Mouse (Mus musculus): ENCODE measurements at regions not wholly inside any gene's neighbourhood (a gene's known extent, or its start where the extent isn't known, plus 50 kb on each side); places are given as distances from the start of the nearest gene placed in this dataset.

DNA sequence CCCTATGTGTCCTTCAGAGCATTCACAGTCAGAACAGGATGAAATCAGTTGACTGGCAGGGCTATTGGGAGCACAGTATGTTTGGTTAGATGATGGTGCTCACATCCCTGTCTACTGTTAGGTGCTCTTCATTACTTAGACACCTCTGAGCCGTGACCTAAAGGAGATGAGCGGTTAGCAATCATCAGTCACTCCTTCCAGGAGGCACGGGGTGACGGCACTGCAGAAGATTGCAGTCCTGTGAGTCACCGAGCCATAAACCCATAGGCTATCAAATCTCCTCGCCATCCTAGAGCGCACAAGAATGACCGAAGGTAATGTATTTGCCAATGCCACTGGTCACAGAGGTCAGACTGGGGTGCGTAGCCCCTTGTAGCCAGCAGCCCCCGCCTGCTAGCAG, 176.8 kb upstream of the Arl4c start:
- DNase-seq (ENCODE audit: extremely low spot score, low spot score): no peak

DNA sequence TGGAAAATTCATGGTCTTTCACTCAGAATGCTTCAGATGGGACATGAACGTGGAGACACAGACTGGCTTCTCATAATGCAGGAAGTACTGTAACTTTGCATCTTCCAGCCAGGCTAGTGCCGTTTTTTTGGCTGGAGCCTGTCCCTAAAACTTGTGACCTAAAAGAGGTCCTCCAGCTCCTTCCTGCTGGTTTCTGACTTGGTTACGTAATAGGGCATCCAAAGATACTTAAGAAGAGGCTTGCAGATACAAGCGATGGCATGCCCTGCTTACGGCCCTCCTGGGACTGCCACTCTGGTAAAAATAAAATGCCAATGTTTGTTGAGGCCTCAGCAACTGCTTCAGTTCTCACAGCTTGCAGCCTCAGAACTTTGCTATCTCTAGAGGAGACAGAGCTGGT, 177.3 kb upstream of the Arl4c start:
- no peak for DNase-seq (ENCODE audit: extremely low spot score, low spot score)

DNA sequence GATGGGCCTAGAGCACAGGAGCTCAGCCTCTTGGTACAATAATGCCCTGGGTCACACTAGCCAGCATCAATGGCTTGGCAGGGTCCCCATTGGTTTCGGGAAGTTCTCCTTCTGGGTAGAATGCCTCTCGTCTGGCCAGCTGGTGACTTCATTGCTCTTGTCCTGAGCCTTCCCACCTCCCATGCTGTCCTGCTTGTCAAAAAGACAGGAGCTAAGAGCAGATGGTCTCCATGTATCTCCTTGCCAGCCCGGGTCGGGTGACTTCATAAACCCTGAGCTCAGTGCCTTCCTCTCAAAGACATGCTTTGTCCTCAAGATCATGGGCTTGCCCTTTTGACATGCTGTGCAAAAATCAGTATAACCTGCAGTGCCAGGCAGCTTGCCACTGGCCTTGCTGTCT, 179.2 kb upstream of the Sh3bp4 start:
- DNase-seq (ENCODE audit: extremely low spot score, low spot score): no peak

DNA sequence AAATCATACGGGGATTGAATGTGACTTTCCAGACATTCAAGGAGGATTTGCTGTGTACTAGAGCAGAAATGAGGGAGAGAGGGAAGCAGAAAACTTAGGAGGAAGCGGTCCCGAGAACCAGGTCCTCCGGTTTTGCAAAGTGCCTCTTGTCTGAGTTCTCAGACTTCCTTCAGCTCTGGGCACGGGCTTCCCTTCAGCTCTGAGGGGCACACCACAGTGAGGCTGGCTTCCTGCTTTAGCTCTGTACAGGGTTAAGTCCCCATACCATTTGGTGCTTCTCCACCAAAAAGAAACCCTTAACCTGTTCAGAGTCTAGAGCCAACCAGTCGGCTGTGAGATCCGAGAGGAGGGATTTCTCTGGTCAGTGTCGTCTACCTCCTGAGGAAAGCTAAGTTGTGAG, 167.8 kb upstream of the Sh3bp4 start:
- no peak for DNase-seq (ENCODE audit: extremely low spot score, low spot score)

DNA sequence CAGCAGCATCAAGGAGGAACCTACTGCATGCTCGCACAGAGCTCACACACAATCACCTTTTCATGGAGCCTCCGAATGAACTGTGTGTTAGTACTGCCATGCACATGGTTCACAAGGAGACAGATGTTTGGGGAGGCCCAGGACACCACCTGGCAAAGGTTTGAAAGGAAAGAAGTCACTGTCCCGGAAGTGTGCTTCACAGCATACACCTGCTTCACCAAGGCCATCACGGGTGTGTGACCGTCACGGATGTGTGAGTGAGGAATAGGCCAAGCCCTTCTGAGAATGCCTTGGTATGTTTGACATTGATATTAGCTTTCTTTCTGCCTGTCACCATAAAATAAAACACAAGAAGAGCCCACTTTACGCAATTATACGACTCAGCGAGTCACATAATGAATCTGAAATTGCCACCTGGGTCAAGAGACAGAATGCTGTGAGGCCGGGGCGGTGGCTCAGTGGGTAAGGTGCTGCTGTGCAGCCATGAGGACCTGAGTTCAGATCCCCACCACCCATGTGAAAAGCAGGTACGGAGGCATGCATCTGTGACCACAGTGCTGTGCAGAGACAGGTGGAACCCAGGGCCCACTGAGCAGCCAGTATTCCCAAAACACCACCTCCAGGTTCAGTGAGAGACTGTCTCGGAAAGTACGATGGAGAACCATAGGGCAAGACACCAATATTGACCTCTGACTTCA, 162.3 kb upstream of the Sh3bp4 start:
- no peak for DNase-seq (ENCODE audit: extremely low spot score, low spot score)

DNA sequence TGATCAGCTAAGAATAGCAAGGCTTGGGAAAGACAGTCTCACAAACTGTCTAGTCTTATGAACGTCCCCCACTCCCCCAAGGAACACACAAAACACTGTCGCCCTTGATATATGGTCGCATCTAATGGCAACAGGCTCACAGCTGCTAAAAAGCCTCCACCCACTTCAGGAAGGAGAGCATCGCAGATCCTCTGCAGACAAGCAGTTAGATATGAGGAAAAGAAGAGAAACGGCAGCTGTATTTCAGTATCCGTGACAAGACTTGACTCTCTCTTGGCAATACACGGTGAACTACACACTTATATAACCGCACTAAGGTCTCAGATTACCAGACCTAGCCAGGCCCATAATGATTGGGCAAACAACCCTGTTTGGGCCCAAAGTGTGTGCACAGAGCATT, 161.5 kb upstream of the Sh3bp4 start:
- no peak for DNase-seq (ENCODE audit: extremely low spot score, low spot score)

DNA sequence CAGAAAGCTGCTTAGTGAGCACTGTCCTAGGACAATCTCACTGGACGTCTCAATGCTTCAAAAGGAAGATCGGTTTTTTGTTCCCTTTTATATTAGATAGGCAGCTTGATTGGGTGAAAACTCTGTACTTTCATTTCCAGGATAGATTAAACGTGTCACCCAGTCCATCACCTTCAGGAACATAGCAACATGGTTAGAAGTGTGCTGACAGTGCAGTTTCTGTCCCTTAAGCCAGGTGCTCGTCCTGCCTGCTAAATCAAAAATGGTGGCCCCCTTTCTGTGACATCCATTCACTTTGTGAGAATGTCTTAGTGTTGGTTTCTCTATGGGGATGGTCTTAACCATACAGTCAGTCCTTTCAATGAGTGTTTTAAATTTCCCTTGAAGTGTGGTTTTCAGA, 160.9 kb upstream of the Sh3bp4 start:
- DNase-seq (ENCODE audit: extremely low spot score, low spot score): no peak

DNA sequence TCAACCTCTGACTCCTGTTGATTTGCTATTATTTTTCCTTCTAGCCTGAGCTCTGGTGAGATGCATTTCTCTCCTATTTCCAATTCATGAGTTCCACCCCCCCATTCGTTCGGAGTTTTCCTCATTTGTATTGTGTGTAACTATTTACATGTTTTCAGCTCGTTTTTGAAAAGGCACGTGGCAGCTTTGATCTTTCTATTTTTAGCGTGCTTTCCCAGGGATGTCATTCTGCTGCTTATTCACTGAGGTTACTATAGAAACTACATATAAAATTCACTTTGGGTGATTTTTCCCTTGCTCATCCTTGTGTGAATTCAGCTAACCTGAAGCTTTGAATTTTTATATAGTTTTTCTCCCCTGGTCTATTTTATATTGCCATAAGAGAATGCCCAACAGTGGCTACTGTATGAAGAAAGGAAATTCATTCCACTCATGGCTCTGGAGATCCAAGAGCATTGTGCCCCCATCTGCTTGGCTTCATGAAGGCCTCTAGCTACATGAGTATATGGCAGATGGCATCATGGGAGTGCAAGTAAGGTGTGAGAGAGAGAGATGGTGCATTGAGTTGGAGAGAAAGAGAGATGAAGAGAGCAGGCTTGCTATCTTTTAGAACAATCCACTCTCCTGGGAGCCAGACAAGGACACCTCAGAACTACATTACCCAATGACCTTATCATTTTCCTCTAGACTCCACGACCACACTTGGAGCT, 160.2 kb upstream of the Sh3bp4 start:
- DNase-seq (ENCODE audit: extremely low spot score, low spot score): no peak

DNA sequence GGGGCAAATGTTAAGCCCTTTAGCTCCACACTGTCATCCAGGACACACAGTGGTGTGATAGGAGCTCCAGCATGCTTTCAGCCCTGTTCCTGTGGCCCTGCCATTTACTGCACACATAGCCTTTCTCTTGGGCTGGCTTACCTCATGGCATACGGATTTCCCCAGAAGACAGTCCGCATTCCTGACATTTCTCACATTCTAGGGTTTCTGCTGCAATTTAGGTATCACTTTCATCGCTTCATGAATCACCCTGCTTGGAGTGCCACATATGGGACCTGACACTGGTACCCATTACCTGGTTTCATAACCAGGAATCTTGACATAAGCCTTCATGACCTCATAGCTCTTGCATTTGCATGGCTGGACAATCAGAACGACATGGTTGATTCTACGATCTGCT, 158.5 kb upstream of the Sh3bp4 start:
- DNase-seq (ENCODE audit: extremely low spot score, low spot score): no peak

DNA sequence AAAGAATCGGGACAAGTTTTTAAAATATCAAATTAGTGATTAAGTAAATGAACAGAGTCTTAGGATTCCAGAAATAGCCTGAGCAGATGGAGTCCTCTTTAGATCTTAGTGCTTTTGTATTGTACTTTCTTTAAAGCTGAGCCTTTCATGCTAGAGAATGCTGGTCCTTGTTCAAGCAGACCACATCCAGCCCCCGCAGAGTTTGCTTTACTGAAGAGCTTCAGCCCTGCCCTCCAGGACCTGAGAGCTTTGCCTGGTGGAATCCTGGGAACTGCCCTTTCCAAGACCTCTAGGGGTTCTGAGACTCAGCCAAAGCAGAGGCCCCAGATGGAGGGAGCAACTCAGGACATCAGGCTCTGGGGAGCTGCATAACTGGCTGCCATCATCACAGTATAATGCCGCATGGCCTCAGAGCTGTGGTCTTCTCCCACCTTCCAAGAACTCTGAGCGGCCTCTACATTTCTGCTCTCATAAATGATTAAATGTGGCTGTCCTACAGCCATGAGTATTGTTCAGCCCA, 153.6 kb upstream of the Sh3bp4 start:
- no peak for DNase-seq (ENCODE audit: extremely low spot score, low spot score)

DNA sequence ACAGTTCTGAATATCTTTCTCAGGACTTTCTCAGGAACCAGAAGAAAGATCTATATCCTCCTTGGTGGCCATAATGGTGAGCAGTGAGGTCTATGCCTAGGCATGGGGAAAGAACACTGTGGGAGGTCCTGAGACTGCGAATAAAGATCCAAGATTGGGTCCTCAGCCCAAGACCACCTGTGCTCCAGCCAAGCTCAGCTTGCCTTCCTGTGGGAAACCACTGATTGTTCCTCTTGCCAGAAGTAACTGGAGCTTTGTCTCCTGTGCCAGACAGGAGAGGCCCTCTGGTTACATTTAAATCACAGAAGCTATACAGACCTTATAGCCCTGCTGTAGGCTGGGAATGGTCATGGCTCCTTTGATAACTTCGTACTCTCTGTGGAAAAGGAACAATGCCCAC, 148.8 kb upstream of the Sh3bp4 start:
- DNase-seq (ENCODE audit: extremely low spot score, low spot score): no peak

DNA sequence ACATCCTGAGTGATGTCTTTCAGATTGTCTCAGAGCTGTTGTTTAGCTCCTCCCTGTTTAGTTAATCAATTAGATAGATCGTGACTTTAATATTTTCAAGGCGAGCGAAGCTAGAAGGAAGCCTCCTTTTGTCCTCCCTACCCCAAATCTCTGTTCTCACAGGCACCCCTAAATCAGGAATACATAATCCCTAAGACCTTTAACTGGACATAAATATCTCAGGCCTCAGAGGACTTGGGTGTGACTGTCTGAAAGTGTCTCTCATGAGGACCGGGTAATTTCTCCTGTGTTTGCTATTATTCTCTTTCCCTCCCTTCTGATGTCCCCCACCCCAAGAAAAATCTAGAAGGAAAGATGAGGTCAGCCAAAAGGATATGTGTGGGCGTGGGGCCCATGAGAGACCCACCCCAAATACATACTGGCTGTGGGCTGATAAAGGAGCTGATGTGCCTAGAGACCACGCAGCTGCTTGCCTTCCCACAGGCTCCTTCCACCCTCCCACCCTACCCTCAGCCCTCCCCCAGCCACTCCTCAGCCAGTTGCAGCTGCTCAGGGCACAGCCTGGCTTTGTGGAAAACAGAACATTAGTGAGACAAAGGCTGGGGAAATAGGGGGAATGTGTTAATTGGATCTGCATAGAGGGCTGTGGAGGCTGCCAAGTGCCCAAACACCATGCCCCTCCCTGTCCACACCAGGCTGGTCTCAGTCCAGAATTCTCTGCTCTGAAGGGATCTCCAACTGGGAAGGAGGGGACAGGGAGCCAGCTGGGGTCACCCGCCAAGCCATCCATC, 146.2 kb upstream of the Sh3bp4 start:
- DNase-seq (ENCODE audit: extremely low spot score, low spot score): peak; percentile 35

DNA sequence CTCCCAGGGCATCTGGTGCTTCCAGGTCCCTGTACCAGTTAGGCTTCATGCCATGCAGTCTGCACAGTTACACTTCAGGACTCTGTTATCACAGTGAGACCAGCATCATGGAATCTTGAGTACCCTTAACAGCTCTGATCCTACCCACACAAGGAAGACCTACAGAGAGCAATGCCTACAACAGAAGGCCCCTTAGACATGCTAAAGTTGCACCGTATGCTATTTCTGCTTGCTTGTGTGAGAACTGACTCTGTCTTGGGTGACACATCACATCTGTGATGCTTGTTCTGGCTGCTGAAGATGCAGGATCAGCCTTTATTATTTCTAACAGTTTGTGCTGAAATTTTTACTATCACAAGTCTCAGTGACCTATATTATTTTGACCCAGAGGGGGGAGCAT, 135.0 kb upstream of the Sh3bp4 start:
- no peak for DNase-seq (ENCODE audit: extremely low spot score, low spot score)

DNA sequence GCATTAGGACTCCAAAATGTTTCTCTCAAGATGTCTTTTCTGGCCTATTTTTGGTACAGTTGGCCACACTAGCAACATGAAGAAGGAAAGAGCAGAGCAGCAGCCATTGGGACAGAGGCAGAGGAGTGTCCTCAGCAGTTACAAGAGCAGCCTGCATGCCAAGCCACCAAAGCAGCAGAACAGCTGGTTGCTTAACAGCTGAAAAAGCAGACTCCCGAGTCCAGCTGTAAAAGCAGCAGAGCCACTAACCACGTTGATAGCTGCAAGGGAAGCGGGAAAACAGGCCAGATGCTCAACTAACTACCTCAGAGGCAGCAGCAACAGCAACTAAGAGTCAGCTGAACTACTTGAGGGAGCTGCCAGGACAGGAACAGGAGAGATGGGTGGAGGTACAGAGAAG, 134.4 kb upstream of the Sh3bp4 start:
- no peak for DNase-seq (ENCODE audit: extremely low spot score, low spot score)

DNA sequence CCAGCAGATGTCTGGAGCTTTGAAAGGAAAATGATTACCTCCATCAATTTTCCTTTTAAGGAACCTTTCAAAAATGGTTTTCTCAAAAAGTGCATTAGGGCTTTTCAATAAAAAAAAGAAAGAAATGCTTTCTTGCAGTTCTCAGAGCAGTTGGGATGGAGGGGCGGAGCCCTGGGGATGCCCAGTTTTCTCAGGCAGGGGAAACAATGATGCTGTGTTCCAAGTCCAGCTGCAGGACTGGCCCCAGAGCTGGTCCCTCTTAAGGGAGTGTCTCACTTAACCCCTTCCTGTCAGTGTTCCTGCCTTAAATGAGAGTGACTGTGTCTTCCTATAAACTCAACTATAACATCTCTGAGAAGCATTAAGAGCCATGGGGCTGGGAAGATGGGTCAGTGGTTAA, 132.9 kb upstream of the Sh3bp4 start:
- DNase-seq (ENCODE audit: extremely low spot score, low spot score): no peak

DNA sequence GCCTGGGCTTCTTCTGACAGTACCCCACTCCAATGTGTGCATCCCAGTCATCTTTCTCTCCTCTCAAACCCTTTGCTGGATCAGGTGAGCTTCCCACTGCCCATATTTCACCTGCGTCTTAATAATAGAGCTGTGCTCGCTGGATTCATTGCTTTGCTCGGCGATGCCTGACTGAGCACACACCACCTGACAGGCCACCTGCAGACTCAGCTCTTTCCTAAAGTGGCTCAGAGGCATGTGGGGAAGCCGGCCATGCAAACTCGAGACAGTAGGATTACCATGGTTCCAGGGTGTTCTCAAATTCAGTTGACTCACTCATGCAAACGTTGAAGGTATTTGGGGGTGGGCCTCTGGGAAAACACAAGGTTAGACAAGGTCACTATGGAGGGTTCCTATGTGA, 131.8 kb upstream of the Sh3bp4 start:
- DNase-seq (ENCODE audit: extremely low spot score, low spot score): no peak

DNA sequence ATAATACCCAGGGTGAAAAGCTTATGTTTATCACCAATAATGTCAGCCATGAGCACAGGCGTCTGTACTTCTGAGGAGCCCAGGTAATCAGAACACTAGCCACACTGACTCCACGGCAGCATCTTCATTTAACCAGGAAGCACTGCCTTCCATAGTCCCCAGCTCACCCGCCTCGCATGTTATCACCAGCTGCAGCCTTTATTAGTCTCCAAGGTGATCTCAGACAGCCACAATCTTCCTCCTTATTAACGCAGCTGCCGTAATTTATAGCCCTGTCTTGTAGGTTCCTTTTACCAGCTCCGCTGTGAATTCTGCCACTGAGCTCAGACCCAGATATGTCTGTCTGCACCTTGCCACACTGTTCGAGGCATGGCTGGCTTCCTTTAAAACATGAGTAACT, 127.2 kb upstream of the Sh3bp4 start:
- no peak for DNase-seq (ENCODE audit: extremely low spot score, low spot score)

DNA sequence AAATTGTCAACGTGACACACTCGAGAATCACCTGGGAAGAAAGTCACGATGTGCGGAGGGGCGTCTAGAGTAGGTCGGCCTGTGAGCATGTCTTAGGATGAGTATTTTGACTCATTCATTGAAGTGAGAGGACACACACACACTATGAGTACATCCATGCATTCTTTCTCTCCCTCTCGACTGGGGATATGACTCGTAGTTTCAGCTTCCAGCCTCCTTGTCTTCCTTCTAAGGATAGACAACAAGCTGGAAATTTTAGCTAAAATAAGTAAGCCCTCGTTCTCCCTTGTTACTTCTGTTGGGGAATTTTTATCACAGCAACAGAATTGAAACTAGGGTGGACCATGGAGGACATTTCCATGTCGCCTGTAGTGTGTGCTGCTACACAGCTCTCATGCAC, 124.3 kb upstream of the Sh3bp4 start:
- DNase-seq (ENCODE audit: extremely low spot score, low spot score): no peak

DNA sequence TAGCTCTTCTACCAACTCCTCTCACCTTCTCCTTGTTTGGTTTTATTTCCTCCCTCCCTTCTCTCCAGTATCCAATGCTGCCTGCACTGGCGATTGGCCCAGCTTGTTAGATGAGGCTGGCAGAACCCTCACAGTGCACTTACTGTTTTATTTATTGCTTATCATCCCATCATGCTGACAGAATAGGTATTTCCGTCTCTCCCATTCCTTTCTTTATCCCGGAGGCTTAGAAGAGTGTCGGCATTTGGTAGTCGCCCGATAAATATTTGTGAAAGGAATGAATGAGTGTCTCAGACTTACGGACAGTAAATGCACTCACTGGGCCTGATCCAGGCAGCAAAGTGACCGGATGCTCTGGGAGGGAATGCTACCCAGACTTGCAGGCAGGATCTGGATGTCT, 123.8 kb upstream of the Sh3bp4 start:
- no peak for DNase-seq (ENCODE audit: extremely low spot score, low spot score)

DNA sequence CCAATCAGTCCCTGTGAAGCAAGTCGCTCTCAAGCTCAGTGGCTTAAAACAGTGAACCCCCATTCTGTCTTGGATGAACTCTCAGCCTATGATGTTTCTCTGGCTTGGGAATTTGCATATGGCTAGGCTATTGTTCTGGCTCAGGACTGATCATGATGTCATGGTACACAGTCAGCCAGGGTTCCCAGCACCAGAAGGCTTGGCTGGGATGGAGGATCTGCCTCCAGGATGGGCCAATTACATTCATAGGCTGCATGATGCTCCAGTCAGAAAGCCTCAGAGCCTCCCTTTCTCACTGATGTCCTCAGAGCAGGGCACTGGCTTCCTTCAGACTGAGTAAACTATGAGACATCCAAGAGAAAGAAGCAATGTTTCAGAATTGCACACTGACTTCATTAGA, 120.3 kb upstream of the Sh3bp4 start:
- DNase-seq (ENCODE audit: extremely low spot score, low spot score): no peak

DNA sequence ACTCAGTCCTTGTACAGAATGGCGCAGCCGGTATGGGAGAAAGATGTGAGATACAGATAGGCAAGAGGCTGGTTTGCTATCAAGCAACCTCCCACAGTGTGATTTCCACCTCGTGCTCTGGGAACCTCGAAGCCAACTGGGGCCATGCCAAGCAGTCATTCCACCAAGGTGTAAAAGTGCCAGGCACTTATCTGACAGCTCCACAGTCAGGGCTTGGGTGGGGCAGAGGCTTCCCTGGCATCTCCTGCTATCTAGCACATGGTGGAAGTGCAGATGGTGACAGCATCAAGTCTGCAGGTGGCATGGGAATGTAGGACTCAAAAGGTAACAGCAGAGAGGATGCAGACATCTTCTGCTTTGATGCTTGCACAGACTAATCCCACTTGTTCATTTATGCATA, 116.7 kb upstream of the Sh3bp4 start:
- no peak for DNase-seq (ENCODE audit: extremely low spot score, low spot score)

DNA sequence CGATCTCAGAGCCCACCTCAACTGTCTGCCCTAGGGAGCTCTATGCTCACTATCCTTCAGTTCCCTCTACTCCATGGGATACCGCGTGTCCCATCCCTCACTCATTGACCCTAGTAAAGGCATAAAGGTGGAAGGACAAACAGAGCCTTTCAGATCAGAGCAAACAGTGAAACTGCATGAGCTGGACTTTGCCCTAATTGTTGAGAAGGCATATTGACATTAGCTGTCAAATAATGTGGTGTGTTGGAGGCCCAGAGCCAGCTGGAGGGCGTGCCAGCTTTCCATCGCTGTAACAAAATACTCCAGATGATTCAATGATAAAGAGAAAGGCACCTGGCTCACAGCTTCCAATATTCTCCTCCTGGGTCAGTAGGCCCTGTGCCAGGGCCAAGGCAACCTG, 115.4 kb upstream of the Sh3bp4 start:
- DNase-seq (ENCODE audit: extremely low spot score, low spot score): no peak

All from neural tube, embryonic 10.5 days (tissue).